Mouse (Mus musculus): ENCODE measurements around the gene Foxred1.

Gene Foxred1

GRCm38 (mm10) chr9:35192983-35193542, 17.8 kb downstream of the Foxred1 start:
- DNase-seq (ENCODE audit: extremely low spot score), result no peak

- no peak for DNase-seq (ENCODE audit: extremely low spot score)
Measured at GRCm38 (mm10) chr9:35188700-35189099, 22.2 kb downstream of the Foxred1 start.

- DNase-seq (ENCODE audit: extremely low spot score), result no peak
Measured at GRCm38 (mm10) chr9:35187351-35187903, 23.4 kb downstream of the Foxred1 start.

GRCm38 (mm10) chr9:35186430-35186829, 24.4 kb downstream of the Foxred1 start:
- DNase-seq (ENCODE audit: extremely low spot score), result no peak

GRCm38 (mm10) chr9:35183359-35183758, 27.5 kb downstream of the Foxred1 start:
- DNase-seq (ENCODE audit: extremely low spot score), result no peak

GRCm38 (mm10) chr9:35182832-35183231, 28.0 kb downstream of the Foxred1 start:
- DNase-seq (ENCODE audit: extremely low spot score), result no peak

- DNase-seq (ENCODE audit: extremely low spot score), result no peak
Measured at GRCm38 (mm10) chr9:35176124-35176659, 34.7 kb downstream of the Foxred1 start.

GRCm38 (mm10) chr9:35175251-35176123, 35.4 kb downstream of the Foxred1 start, which contains the start of gene Dcps:
TSS of gene Dcps (minus strand) at chr9:35176061.
- peak; percentile 92 for DNase-seq (ENCODE audit: extremely low spot score)

GRCm38 (mm10) chr9:35173331-35173730, 37.5 kb downstream of the Foxred1 start:
- no peak for DNase-seq (ENCODE audit: extremely low spot score)

GRCm38 (mm10) chr9:35170071-35170470, 40.8 kb downstream of the Foxred1 start:
- no peak for DNase-seq (ENCODE audit: extremely low spot score)

- DNase-seq (ENCODE audit: extremely low spot score), result no peak
Measured at GRCm38 (mm10) chr9:35166798-35167635, 43.8 kb downstream of the Foxred1 start.

GRCm38 (mm10) chr9:35166144-35166797, 44.6 kb downstream of the Foxred1 start:
- peak; percentile 40 for DNase-seq (ENCODE audit: extremely low spot score)

- no peak for DNase-seq (ENCODE audit: extremely low spot score)
Measured at GRCm38 (mm10) chr9:35164142-35164874, 46.5 kb downstream of the Foxred1 start.

- DNase-seq (ENCODE audit: extremely low spot score), result no peak
Measured at GRCm38 (mm10) chr9:35163011-35163690, 47.7 kb downstream of the Foxred1 start.

GRCm38 (mm10) chr9:35161721-35162120, 49.1 kb downstream of the Foxred1 start:
- DNase-seq (ENCODE audit: extremely low spot score), result no peak

GRCm38 (mm10) chr9:35160662-35161061, 50.2 kb downstream of the Foxred1 start:
- no peak for DNase-seq (ENCODE audit: extremely low spot score)

- no peak for DNase-seq (ENCODE audit: extremely low spot score)
Measured at GRCm38 (mm10) chr9:35158477-35158876, 52.4 kb downstream of the Foxred1 start.

- DNase-seq (ENCODE audit: extremely low spot score), result no peak
Measured at GRCm38 (mm10) chr9:35156862-35157261, 54.0 kb downstream of the Foxred1 start.

- DNase-seq (ENCODE audit: extremely low spot score), result no peak
Measured at GRCm38 (mm10) chr9:35156002-35156710, 54.7 kb downstream of the Foxred1 start.
